Mouse (Mus musculus) forebrain, postnatal 0 days (tissue): ENCODE measurements around the gene Spsb2. TPM values are rescaled to one million over a fixed set of nuclear protein-coding genes. Genes with fewer than 3 reads are reported as not detected.

ENCODE experiments used
- ATAC-seq: fragments of 200-750 bp; cut with Nextera tagmentation; 2 replicates; pipeline ENCODE4 v1.8.0; 2017; ENCODE audit warnings: mild to moderate bottlenecking, moderate library complexity
- DNase-seq: peaks from one replicate; pipeline ENCODE4 v3.0.0-alpha.2; 2015
- H3K27ac ChIP-seq: fragments of 300-500 bp; sonication (generic); 2 replicates; pipeline ENCODE4 v1.5.1; 2014; ENCODE audit warnings: low read depth, mild to moderate bottlenecking, antibody characterized with exemption, low read length, moderate library complexity, mixed read lengths
- H3K27me3 ChIP-seq: fragments of 300-500 bp; sonication (generic); 2 replicates; pipeline ENCODE4 v1.6.1; 2014; ENCODE audit warnings: mild to moderate bottlenecking, low read length, mixed read lengths; ENCODE audit not compliant: insufficient read depth
- H3K36me3 ChIP-seq: fragments of 300-500 bp; sonication (generic); 2 replicates; pipeline ENCODE4 v1.6.1; 2014; ENCODE audit warnings: mild to moderate bottlenecking, moderate library complexity; ENCODE audit not compliant: insufficient read depth
- H3K4me1 ChIP-seq: fragments of 300-500 bp; sonication (generic); 2 replicates; pipeline ENCODE4 v1.6.1; 2014; ENCODE audit warnings: antibody characterized with exemption; ENCODE audit not compliant: insufficient read depth
- H3K4me2 ChIP-seq: fragments of 300-500 bp; sonication (generic); 2 replicates; pipeline ENCODE4 v1.6.1; 2014; ENCODE audit warnings: low read depth, mild to moderate bottlenecking, moderate library complexity
- H3K4me3 ChIP-seq: fragments of 300-500 bp; sonication (generic); 2 replicates; pipeline ENCODE4 v1.5.1; 2014; ENCODE audit warnings: low read depth, low read length, mixed read lengths
- H3K9ac ChIP-seq: fragments of 300-500 bp; sonication (generic); 2 replicates; pipeline ENCODE4 v1.6.1; 2014; ENCODE audit warnings: mild to moderate bottlenecking
- H3K9me3 ChIP-seq: fragments of 300-500 bp; sonication (generic); 2 replicates; pipeline ENCODE4 v1.6.1; 2016; ENCODE audit warnings: low read length
- CTCF ChIP-seq: sonication (generic); IDR thresholded peaks from 2 replicates; pipeline ENCODE4 v1.5.1; 2016; ENCODE audit warnings: antibody characterized with exemption, control low read depth, low read depth
- WGBS: fragments of 180-500 bp; shearing (Covaris S2); extraction: QIAGEN DNeasy Blood & Tissue Kit; methylation state at CpG from one replicate; pipeline ENCODE4 v1.1.7; 2014; 5-methylcytosine and 5-hydroxymethylcytosine counted together
- polyA plus RNA-seq: library from polyadenylated mRNA; unstranded; fragments of >200 nt; fragmentation: Nextera tagmentation; extraction: Ambion mirVana; gene quantifications from 2 replicates; pipeline ENCODE4 v1.2.1, GENCODE M21; 2015
- total RNA-seq: library from RNA; depleted of rRNA; stranded (reverse); fragments of >200 nt; gene quantifications from 2 replicates; pipeline ENCODE4 v1.2.3, GENCODE M21; 2014

Spsb2 gene
- total and polyA plus RNA-seq, 2 experiments from 2014 or later: 6.0 to 7.0 TPM

DNA sequence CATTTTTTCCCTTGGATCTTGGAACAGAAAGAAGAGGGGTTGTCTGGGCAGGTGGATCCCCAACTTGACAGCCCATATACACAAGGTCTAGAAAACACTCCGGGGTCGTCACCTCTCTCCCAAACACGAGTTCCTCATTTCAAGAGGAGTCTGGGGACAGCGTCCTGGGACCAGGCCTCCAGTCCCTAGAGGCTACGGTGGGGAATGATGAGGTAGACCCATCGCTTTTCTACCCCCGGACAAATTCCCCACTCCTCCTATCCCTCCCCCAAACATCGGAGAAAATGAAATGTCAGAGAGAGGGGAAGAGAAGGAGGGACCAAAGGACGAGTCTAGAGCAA, 39.8 kb upstream of the Spsb2 start:
- TF ChIP-seq CTCF: no peak
- peak overlapping the region; percentile 47 for H3K27ac ChIP-seq

DNA sequence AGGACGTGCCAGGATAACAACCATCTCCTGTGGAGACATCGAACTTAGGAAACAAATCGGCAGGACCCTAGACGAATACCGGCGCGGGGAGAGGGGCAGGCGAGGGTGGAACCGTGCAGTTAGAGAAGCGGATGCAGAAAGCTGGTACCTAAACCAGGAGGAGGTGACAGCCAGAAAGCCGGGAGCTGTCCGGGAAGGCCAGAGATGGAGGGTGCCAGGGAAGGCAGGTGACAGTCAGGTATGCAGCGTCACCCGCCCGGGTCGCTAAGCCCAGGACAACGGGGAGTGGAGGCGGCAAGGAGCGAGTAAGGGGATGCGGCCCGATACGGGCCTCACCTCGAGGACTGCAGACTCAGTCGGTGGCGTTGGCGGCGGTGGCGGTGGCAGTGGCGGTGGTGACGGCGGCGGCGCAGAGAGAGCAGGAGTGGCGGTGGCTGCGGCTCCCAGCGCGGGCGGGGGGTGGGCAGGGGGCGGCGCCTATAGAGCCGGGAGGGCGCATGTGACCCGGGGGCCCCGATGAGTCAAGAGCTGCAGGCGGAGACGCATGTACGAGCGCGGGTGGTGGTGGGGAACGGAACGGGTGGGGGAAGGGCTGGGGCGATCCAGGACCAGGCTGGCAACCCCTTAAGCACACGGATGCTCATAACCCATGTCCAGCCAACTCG, 39.2 kb upstream of the Spsb2 start, which contains the start of gene Eno2:
TSS of gene Eno2 (minus strand) at position 573 of the 665 bp plus-strand sequence.
- 1% methylated on average over 50 of the region's 54 CpGs for WGBS
- peak within 1 kb of the TSS; percentile 67 for H3K9ac ChIP-seq
- peak within 1 kb of the TSS; percentile 47 for H3K27ac ChIP-seq
- peak within 1 kb of the TSS; percentile 76 for H3K4me2 ChIP-seq
- H3K9me3 ChIP-seq: no peaks in the 10 kb centered on the region
- H3K27me3 ChIP-seq: no peaks in the 10 kb centered on the region
- H3K4me3 ChIP-seq: peak within 1 kb of the TSS; percentile 54
- DNase-seq: peak; percentile 87
- no peak for TF ChIP-seq CTCF
- no peaks in the 10 kb centered on the region; the same call in 1 of the 2 replicates for H3K36me3 ChIP-seq
- 0 out of 2 replicates have a peak, but pooled peaks cover 5% of the 10 kb centered on the region for H3K4me1 ChIP-seq
- peak; percentile 94 for ATAC-seq

More for the DNA sequence above, 39.8 kb upstream of the Spsb2 start:
- peak overlapping the region; percentile 76 for H3K4me2 ChIP-seq
- H3K9ac ChIP-seq: peak overlapping the region; percentile 67
- H3K9me3 ChIP-seq: no peaks in the 10 kb centered on the region
- no peaks in the 10 kb centered on the region; the same call in 1 of the 2 replicates for H3K36me3 ChIP-seq
- 11% methylated on average over 9 of the region's 9 CpGs for WGBS
- ATAC-seq: peak; percentile 16; the same call in 1 of the 2 replicates
- H3K4me3 ChIP-seq: peak overlapping the region; percentile 54
- H3K27me3 ChIP-seq: no peaks in the 10 kb centered on the region
- no peak for DNase-seq
- H3K4me1 ChIP-seq: 0 out of 2 replicates have a peak, but pooled peaks cover 5% of the 10 kb centered on the region

DNA sequence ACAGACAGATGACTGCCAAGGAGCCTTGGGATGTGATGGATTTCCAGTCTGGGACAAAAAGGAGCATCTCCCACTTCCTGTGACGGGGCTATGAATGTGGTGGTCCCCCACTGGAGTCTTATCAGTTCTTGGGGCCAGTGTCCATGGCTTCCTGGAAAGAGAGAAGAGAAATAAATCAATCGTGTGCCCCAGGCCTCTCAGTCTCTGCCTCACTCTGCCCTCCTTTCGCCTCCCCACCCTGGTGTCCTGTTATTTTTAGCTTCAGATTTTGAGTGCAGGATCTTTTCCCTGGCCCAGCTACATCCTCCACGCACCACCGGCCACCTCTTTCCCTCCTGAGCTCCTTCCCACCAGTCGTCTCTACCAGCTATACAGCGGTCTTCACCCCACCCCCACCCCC, 38.4 kb upstream of the Spsb2 start:
- ATAC-seq: no peak
- WGBS: 70% methylated on average over 7 of the region's 7 CpGs
- no peak for TF ChIP-seq CTCF
- H3K9me3 ChIP-seq: no peaks in the 10 kb centered on the region
- H3K4me2 ChIP-seq: peak overlapping the region; percentile 76
- no peaks in the 10 kb centered on the region for H3K27me3 ChIP-seq
- peak overlapping the region; percentile 67 for H3K9ac ChIP-seq
- 0 out of 2 replicates have a peak, but pooled peaks cover 5% of the 10 kb centered on the region for H3K4me1 ChIP-seq
- no peak for DNase-seq
- H3K36me3 ChIP-seq: no peaks in the 10 kb centered on the region; the same call in 1 of the 2 replicates
- H3K27ac ChIP-seq: peak overlapping the region; percentile 47; the same call in 1 of the 2 replicates
- H3K4me3 ChIP-seq: peak overlapping the region; percentile 54

DNA sequence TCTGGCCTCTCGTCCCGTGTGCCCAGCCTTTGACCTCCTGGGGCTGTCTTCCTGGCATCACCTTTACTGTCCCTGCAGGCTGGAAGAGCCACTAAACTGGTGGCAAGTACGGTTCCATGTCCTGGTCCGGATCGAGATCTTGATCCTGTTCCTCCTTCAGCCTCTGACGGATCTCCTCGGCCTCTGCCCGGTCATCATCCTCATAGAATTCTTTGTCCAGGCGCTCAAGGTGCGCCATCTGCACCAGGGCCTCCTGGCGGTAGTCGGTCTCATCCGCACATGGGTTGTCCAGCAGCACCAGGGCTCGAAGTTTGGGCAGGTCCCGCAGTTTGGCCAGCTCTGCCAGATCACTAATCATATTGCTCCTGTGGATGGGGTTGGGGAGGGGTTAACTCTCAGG, 38.0 kb upstream of the Spsb2 start:
- 89% methylated on average over 15 of the region's 15 CpGs for WGBS
- H3K4me2 ChIP-seq: no peak overlapping the region
- DNase-seq (no peak), ATAC-seq (no peak)
- no peaks in the 10 kb centered on the region; the same call in 1 of the 2 replicates for H3K36me3 ChIP-seq
- 0 out of 2 replicates have a peak, but pooled peaks cover 5% of the 10 kb centered on the region for H3K4me1 ChIP-seq
- H3K9ac ChIP-seq: no peak overlapping the region
- no peak for TF ChIP-seq CTCF
- no peak overlapping the region for H3K27ac ChIP-seq
- no peak overlapping the region for H3K4me3 ChIP-seq
- no peaks in the 10 kb centered on the region for H3K27me3 ChIP-seq
- H3K9me3 ChIP-seq: no peaks in the 10 kb centered on the region

DNA sequence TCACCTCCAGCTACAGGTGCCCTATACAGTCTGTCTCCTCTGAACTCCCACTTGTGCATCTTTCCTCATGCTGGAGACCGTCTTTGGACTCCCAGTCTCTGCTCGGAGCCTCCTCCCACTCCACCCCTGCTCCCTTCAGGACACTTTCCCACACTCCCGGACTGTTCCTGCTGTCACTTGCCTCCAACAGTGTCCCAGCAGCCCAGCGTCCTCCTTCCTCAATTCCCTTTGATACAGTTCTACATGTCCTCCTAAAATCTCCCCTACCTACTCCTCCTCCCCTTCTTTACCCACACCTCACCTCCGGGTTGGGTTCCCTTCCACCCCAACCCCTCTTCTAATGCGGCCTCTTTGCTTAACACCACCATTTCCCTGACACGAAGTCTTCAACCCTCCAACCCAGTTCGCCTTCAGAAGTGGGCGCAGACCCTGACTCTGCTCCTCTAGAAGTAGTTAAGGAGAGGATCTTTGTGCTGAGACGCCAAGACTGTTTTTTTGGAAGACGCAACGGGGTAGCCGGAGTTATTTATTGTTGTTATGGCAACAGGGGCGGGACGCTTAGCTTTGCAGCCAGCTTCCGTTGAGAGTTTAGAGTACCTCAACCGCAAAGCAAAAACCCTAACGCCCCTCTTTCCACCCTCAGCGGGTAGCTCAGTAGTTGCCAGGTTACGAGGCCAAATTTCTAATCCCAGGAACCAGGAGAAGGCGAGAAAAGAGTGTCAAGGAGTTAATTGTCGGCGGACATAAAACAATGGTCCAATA, 29.1 kb upstream of the Spsb2 start, which contains the start of gene Lrrc23:
TSS of gene Lrrc23 (minus strand) at position 506 of the 762 bp plus-strand sequence.
- peaks cover 2% of the 10 kb centered on the region; the same call in 1 of the 2 replicates for H3K4me1 ChIP-seq
- no peaks in the 10 kb centered on the region for H3K36me3 ChIP-seq
- ATAC-seq (peak; percentile 79), DNase-seq (peak; percentile 77)
- peak within 1 kb of the TSS; percentile 28 for H3K4me3 ChIP-seq
- TF ChIP-seq CTCF: no peak
- 4% methylated on average over 23 of the region's 23 CpGs for WGBS
- no peak within 1 kb of the TSS for H3K27ac ChIP-seq
- H3K4me2 ChIP-seq: peak within 1 kb of the TSS; percentile 44
- peak within 1 kb of the TSS; percentile 26; the same call in 1 of the 2 replicates for H3K9ac ChIP-seq
- no peaks in the 10 kb centered on the region for H3K9me3 ChIP-seq
- H3K27me3 ChIP-seq: no peaks in the 10 kb centered on the region

DNA sequence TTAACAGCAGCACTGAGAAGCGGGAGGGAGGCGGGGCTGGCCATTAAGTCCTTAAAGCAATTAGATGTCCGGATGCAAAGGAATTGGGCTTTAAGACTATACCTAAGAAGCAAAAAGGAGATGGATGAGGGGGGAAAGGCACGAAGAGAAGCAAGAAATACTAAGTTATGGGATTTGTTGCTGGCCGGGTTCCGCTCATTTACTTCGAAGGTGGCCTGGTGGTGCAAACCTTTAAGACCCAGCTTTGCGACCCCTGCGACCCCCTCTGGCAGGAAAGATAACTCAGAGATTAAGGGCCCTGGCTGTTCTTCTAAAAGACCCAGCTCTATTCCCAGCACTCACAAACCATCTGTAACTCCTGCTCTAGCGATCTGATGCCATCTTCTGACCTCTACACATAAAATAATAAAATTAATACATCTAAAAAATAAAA, 28.5 kb upstream of the Spsb2 start:
- peak overlapping the region; percentile 44 for H3K4me2 ChIP-seq
- peak overlapping the region; percentile 28 for H3K4me3 ChIP-seq
- ATAC-seq (no peak), DNase-seq (no peak)
- TF ChIP-seq CTCF: peak; percentile 19; the same call in 1 of the 2 replicates
- peaks cover 2% of the 10 kb centered on the region; the same call in 1 of the 2 replicates for H3K4me1 ChIP-seq
- no peak overlapping the region for H3K27ac ChIP-seq
- no peaks in the 10 kb centered on the region for H3K27me3 ChIP-seq
- H3K36me3 ChIP-seq: no peaks in the 10 kb centered on the region
- H3K9me3 ChIP-seq: no peaks in the 10 kb centered on the region
- H3K9ac ChIP-seq: peak overlapping the region; percentile 26; the same call in 1 of the 2 replicates
- 4% methylated on average over 10 of the region's 10 CpGs for WGBS
